Mouse (Mus musculus) cerebellum, adult 9-11 months (tissue): ENCODE measurements around the gene Gm42742.
A peak's percentile ranks its signal among the peaks of the same experiment; 100 is the strongest.

Source experiments
- DNase-seq: peaks from one replicate; pipeline ENCODE4 v3.0.0; 2022

The Gm42742 gene

GRCm38 (mm10) chr7:127020901-127021562, at the start of gene Gm42742, which contains the start of gene Prrt2:
Gene Gm42742, minus strand, starts transcription at chr7:127021097.
Gene Prrt2, minus strand, starts transcription at chr7:127021211.
- DNase-seq = peak; percentile 87

- no peak for DNase-seq
Observed at GRCm38 (mm10) chr7:127066317-127066716, 45.4 kb upstream of the Gm42742 start.

- DNase-seq = no peak
Observed at GRCm38 (mm10) chr7:127065538-127065937, 44.6 kb upstream of the Gm42742 start.

- DNase-seq = no peak
Observed at GRCm38 (mm10) chr7:127055026-127055585, 34.2 kb upstream of the Gm42742 start.

GRCm38 (mm10) chr7:127041851-127042672, 21.2 kb upstream of the Gm42742 start, which contains the start of gene Kif22:
Gene Kif22, minus strand, starts transcription at chr7:127042471.
- DNase-seq = peak; percentile 86

GRCm38 (mm10) chr7:127031244-127031643, 10.3 kb upstream of the Gm42742 start:
- DNase-seq = peak; percentile 18

GRCm38 (mm10) chr7:127030172-127030571, 9.3 kb upstream of the Gm42742 start:
- DNase-seq = no peak

- DNase-seq = no peak
Observed at GRCm38 (mm10) chr7:127027885-127028284, 7.0 kb upstream of the Gm42742 start.

GRCm38 (mm10) chr7:127026984-127027726, 6.3 kb upstream of the Gm42742 start, which contains the start of gene Maz:
Gene Maz, minus strand, starts transcription at chr7:127027037.
- peak; percentile 100 for DNase-seq

GRCm38 (mm10) chr7:127026616-127026983, 5.7 kb upstream of the Gm42742 start:
- DNase-seq = no peak

- DNase-seq = peak; percentile 90
Observed at GRCm38 (mm10) chr7:127026161-127026600, 5.3 kb upstream of the Gm42742 start.

- DNase-seq = no peak
Observed at GRCm38 (mm10) chr7:127025556-127026160, 4.8 kb upstream of the Gm42742 start.

GRCm38 (mm10) chr7:127024755-127025555, 4.1 kb upstream of the Gm42742 start:
- DNase-seq = peak; percentile 93

- peak; percentile 67 for DNase-seq
Observed at GRCm38 (mm10) chr7:127023896-127024690, 3.2 kb upstream of the Gm42742 start.

- peak; percentile 80 for DNase-seq
Observed at GRCm38 (mm10) chr7:127023272-127023691, 2.4 kb upstream of the Gm42742 start.

- DNase-seq = peak; percentile 65
Observed at GRCm38 (mm10) chr7:127022528-127023271, 1.8 kb upstream of the Gm42742 start.

- peak; percentile 62 for DNase-seq
Observed at GRCm38 (mm10) chr7:127021563-127022527, 948 bp upstream of the Gm42742 start.

GRCm38 (mm10) chr7:127020491-127020890, 406 bp downstream of the Gm42742 start:
- no peak for DNase-seq

- DNase-seq = peak; percentile 67
Observed at GRCm38 (mm10) chr7:127020031-127020430, 866 bp downstream of the Gm42742 start.
